Mouse (Mus musculus): ENCODE measurements at regions not wholly inside any gene's neighbourhood (a gene's known extent, or its start where the extent isn't known, plus 50 kb on each side); places are given as distances from the start of the nearest gene placed in this dataset.

DNA sequence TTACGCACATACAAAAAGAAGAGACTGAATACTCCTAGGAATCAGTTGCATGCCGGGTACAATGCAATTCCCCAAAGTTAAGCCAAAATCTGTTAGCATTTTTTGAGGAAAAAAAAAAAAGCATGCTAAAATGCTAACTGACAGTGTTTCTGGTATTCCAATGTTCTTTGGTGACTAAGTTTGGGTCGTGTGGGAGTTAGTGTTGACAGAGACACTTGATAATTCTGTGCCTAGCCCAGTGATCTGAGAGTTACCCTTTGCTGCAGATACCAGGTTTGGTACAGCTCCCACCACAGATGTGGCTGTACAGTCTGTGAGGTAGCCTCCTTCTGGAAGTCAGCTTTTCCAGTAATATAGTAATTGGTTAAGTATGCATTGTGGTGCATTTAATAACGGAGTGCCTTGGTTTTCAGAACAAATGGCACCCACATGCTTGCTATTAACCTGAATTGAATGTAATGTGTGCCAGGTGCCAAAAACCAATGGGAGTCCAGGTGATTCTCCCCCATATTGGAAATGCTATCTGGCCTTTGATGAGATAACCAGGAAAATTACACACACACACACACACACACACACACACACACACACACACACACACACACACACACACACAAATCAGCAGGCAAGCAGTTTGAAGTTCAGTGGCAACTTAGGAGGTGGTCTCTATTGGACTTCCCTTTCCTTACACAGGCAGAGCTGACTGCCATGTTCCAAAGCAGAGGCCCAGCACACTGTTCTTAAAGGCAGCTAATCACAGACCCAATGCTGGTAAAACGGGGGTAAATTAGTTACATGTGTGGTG lies 61.9 kb upstream of the Adamts3 start:
- Histone ChIP-seq H3K4me3 (ENCODE audit: low read depth, low read length) (no peak overlapping the region), H3K27ac (ENCODE audit: low read length) (no peak overlapping the region), H3K9ac (replicated peaks; ENCODE audit: low read depth) (no peak overlapping the region), H3K36me3 (ENCODE audit: insufficient read depth, low read length) (no peaks in the 10 kb centered on the region), H3K9me3 (ENCODE audit: low read length) (no peaks in the 10 kb centered on the region), H3K4me2 (replicated peaks; ENCODE audit: low read depth, low read length) (no peak overlapping the region), H3K4me1 (ENCODE audit: insufficient read depth, low read depth, low read length) (no peaks in the 10 kb centered on the region), H3K27me3 (replicated peaks; ENCODE audit: insufficient read depth, low read length) (no peaks in the 10 kb centered on the region)
- ATAC-seq, result no peak
- 68% methylated on average over 5 of the region's 5 CpGs for WGBS
- no peak for DNase-seq (ENCODE audit: low spot score)
- TF ChIP-seq CTCF (IDR thresholded peaks at IDR 0.05), result no peak
- TF ChIP-seq EP300 (IDR thresholded peaks at IDR 0.05), result no peak

DNA sequence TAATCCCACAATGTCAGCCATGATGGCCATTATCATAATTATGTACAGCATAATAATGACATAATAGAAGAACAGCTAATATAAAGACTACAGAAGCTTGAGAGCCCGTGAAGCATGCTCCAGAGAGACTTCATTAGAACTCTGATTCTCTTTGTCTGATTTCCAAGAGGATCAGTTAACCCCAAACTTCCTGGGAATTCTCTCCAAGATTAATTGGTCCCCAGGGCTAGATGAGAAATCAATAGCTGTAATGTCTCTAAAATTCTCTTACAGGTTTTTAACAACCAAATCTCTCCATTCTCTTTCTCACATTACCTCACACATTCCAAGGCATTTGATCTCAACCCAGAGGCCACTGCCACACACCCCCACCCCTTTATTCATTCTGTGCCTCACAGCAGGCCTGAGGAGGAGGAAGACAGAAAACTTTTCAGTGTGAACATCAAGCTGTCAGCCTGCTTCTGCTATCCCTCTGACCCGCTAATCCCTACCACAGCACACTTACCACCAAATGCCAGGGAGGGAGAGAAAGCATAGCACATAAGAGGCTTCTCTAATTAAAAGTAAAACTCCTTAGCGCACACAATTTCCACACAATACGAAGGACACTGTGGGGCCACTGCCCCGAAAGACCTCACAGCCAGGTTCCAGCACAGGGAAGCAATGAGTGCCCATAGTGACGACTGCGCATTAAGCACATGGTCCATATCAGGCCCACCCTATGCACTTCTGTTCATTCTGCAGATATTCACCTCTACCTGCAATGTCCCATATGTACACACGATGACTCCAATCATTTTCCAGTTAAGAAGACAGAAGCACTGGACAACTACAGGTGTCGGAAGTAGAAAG lies 60.4 kb upstream of the Adamts3 start:
- no peak for ATAC-seq
- H3K9me3 ChIP-seq (ENCODE audit: low read length), result no peaks in the 10 kb centered on the region
- WGBS, result 74% methylated on average over 9 of the region's 9 CpGs
- TF ChIP-seq CTCF (IDR thresholded peaks at IDR 0.05) (no peak), EP300 (IDR thresholded peaks at IDR 0.05) (no peak)
- H3K36me3 ChIP-seq (ENCODE audit: insufficient read depth, low read length), result no peaks in the 10 kb centered on the region
- no peak overlapping the region for H3K27ac ChIP-seq (ENCODE audit: low read length)
- H3K27me3 ChIP-seq (replicated peaks; ENCODE audit: insufficient read depth, low read length), result no peaks in the 10 kb centered on the region
- no peak overlapping the region for H3K4me2 ChIP-seq (replicated peaks; ENCODE audit: low read depth, low read length)
- H3K4me3 ChIP-seq (ENCODE audit: low read depth, low read length), result no peak overlapping the region
- DNase-seq (ENCODE audit: low spot score), result no peak
- no peak overlapping the region for H3K9ac ChIP-seq (replicated peaks; ENCODE audit: low read depth)
- no peaks in the 10 kb centered on the region for H3K4me1 ChIP-seq (ENCODE audit: insufficient read depth, low read depth, low read length)

GRCm38 (mm10) chr5:89942244-89942643 lies 59.1 kb upstream of the Adamts3 start:
- Histone ChIP-seq H3K9me3 (ENCODE audit: low read length) (no peaks in the 10 kb centered on the region), H3K27me3 (replicated peaks; ENCODE audit: insufficient read depth, low read length) (no peaks in the 10 kb centered on the region), H3K4me3 (ENCODE audit: low read depth, low read length) (no peak overlapping the region), H3K4me2 (replicated peaks; ENCODE audit: low read depth, low read length) (no peak overlapping the region), H3K4me1 (ENCODE audit: insufficient read depth, low read depth, low read length) (no peaks in the 10 kb centered on the region), H3K9ac (replicated peaks; ENCODE audit: low read depth) (no peak overlapping the region), H3K36me3 (ENCODE audit: insufficient read depth, low read length) (no peaks in the 10 kb centered on the region), H3K27ac (ENCODE audit: low read length) (no peak overlapping the region)
- TF ChIP-seq CTCF (IDR thresholded peaks at IDR 0.05), result no peak
- no peak for TF ChIP-seq EP300 (IDR thresholded peaks at IDR 0.05)
- WGBS, result 35% methylated on average over 4 of the region's 4 CpGs
- DNase-seq (ENCODE audit: low spot score), result no peak
- ATAC-seq, result no peak

GRCm38 (mm10) chr5:89932999-89933398 lies 49.9 kb upstream of the Adamts3 start:
- H3K27ac ChIP-seq (ENCODE audit: low read length), result no peak overlapping the region
- WGBS, result 83% methylated on average over 6 of the region's 6 CpGs
- TF ChIP-seq CTCF (IDR thresholded peaks at IDR 0.05), result peak; percentile 21; the same call in 1 of the 2 replicates
- TF ChIP-seq EP300 (IDR thresholded peaks at IDR 0.05), result no peak
- H3K4me1 ChIP-seq (ENCODE audit: insufficient read depth, low read depth, low read length), result no peaks in the 10 kb centered on the region
- no peak overlapping the region for H3K4me3 ChIP-seq (ENCODE audit: low read depth, low read length)
- H3K4me2 ChIP-seq (replicated peaks; ENCODE audit: low read depth, low read length), result no peak overlapping the region
- H3K36me3 ChIP-seq (ENCODE audit: insufficient read depth, low read length), result no peaks in the 10 kb centered on the region
- no peaks in the 10 kb centered on the region for H3K9me3 ChIP-seq (ENCODE audit: low read length)
- no peak for ATAC-seq
- no peaks in the 10 kb centered on the region for H3K27me3 ChIP-seq (replicated peaks; ENCODE audit: insufficient read depth, low read length)
- DNase-seq (ENCODE audit: low spot score), result no peak
- no peak overlapping the region for H3K9ac ChIP-seq (replicated peaks; ENCODE audit: low read depth)
